Mouse (Mus musculus): Measurements from ENCODE around the gene Arhgef18.

DNA sequence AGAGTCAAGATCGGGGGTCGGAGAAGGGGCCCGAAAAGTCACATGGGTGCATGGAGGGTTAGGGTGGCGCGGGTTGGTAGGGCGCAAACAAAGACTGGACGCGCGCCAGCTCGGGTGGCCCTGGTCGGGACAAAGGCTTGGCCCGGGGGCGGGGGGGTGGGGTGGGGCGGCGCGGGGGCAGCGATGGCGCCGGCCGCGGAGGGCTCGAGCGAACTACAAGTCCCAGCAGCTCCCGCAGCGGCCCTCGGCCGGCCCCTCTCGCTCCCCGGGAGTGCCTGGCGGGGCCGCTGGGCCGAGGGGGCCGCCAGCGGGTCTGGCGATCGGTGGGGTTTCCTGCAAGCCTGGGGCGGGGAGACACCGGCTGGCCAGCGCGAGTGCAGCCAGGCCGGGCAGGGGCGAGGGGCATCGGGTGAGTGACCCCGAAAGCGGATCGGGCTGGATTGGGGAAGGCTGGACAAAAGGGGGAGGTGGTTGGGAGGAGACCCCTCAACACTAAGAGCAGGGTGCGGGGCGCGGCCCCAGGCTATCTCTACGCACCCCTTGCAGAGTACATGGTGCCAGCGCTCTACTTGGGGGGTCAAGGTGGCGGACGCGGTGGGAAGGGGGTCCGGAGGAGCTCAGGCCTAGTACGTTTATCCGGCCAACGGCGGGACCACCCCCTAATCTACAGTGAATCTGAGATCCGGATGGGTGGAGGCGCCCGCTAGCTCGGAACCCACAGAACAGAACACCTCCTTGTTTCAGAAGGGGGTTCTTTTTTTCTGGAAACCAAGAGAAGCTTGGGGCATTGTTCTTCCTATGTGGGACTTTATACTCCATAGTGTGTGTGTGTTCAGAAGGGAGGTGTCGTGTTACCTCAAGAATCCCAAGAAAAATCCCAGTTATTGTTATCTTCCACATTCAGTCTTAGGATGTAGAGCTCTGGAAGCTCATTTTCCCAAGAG, 100.4 kb downstream of the Arhgef18 start, which contains the start of gene Zfp358:
- TF ChIP-seq CTCF (conservative IDR thresholded peaks at IDR 0.05; ENCODE audit: low read length) (no peak), NANOG (IDR thresholded peaks at IDR 0.05; ENCODE audit: borderline replicate concordance, low read length) (no peak), POU5F1 (IDR thresholded peaks at IDR 0.05; ENCODE audit: borderline replicate concordance, low read length) (no peak)

Measured in E14TG2a.4 (cell line).